Comparison of ENCODE assay signal across 7 mouse cellular contexts in the genomic region with DNA sequence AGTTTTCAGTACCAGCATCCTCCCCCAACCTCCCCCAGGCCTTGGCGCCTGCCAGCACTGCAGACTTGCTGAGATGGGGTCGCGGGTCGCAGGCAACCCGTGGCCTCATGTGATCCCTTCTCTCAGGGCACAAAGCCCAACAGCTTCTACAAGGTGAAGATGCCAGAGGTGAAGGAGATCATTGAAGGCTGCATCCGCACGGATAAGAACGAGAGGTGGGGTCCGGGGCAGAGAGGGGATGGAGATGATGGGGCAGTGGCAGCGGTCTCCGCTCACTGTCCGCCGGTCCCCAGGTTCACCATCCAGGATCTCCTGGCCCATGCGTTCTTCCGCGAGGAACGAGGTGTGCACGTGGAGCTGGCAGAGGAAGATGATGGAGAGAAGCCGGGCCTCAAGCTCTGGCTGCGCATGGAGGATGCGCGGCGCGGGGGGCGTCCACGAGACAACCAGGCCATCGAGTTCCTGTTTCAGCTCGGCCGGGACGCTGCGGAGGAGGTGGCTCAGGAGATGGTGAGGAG. TPM values are rescaled to one million over a fixed set of nuclear protein-coding genes. Genes with fewer than 3 reads are reported as not detected.
DNase-seq lines count a peak whose midpoint lies in the region; ATAC-seq and TF ChIP-seq lines count a peak whose summit lies in the region.

No protein-coding gene starts in this region.

- no peak overlapping the region; the same call in 1 of the 2 replicates for H3K27ac ChIP-seq in midbrain, embryonic 10.5 days (replicated peaks)

- peaks cover 60% of the 10 kb centered on the region for H3K4me1 ChIP-seq in E14TG2a.4 (replicated peaks; ENCODE audit: low read depth, low read length)
- peaks cover 69% of the 10 kb centered on the region for H3K4me1 ChIP-seq in midbrain, embryonic 10.5 days

- no peaks in the 10 kb centered on the region for H3K9me3 ChIP-seq in E14TG2a.4 (ENCODE audit: low read length)
- no peaks in the 10 kb centered on the region for H3K9me3 ChIP-seq in midbrain, embryonic 10.5 days (replicated peaks)

- DNase-seq in B cell, adult 2 months, result peak; percentile 34 to 35
- peak; percentile 55 for DNase-seq in midbrain, embryonic 10.5 days (ENCODE audit: low spot score)
- DNase-seq in layer of hippocampus, adult 11-12 months (ENCODE audit: low spot score), result no peak
- no peak for DNase-seq in frontal cortex, adult 2 months (ENCODE audit: extremely low spot score in 1 of 2, low spot score in 1 of 2)

- no peak for TF ChIP-seq CTCF in E14TG2a.4 (conservative IDR thresholded peaks at IDR 0.05; ENCODE audit: low read length)

- H3K4me3 ChIP-seq in E14TG2a.4 (replicated peaks; ENCODE audit: low read length), result peak overlapping the region; percentile 71
- H3K4me3 ChIP-seq in midbrain, embryonic 10.5 days, result peak overlapping the region; percentile 54

- peaks cover 74% of the 10 kb centered on the region for H3K27me3 ChIP-seq in E14TG2a.4 (ENCODE audit: insufficient read depth, low read length)
- peaks cover 85% of the 10 kb centered on the region for H3K27me3 ChIP-seq in midbrain, embryonic 10.5 days (ENCODE audit: low read depth, poor library complexity, severe bottlenecking)

- under 1% methylated on average over 31 of the region's 31 CpGs for whole genome bisulfite sequencing in midbrain, embryonic 10.5 days

- ATAC-seq in granulocyte monocyte progenitor cell, adult 5-6 weeks (replicated peaks; ENCODE audit: poor library complexity, severe bottlenecking), result peak; percentile 59
- ATAC-seq in erythroid progenitor cell, adult 5-6 weeks (replicated peaks; ENCODE audit: low FRiP score, poor library complexity, severe bottlenecking), result no peak

- H3K36me3 ChIP-seq in E14TG2a.4 (ENCODE audit: insufficient read depth, low read length), result no peaks in the 10 kb centered on the region
- H3K36me3 ChIP-seq in midbrain, embryonic 10.5 days, result no peaks in the 10 kb centered on the region

RNA-seq across cellular contexts. Expression of a gene that starts 4.6 kb away (rescaled TPM):
- total RNA-seq in granulocyte monocyte progenitor cell, adult 5-6 weeks (2014; fragmentation: Nextera tagmentation), result not detected in 2 replicates
- total RNA-seq in granulocyte monocyte progenitor cell, adult 5-6 weeks (2017), result 2.6 TPM in 1 of 2 replicates, not detected in the other
- polyA plus RNA-seq in midbrain, embryonic 10.5 days (2016; fragmentation: Nextera tagmentation; extraction: Ambion mirVana), result 5.4 and 8.0 TPM in 2 replicates
- 0.72 and 5.9 TPM in 2 replicates for total RNA-seq in erythroid progenitor cell, adult 5-6 weeks (2015; ENCODE audit: low replicate concordance)
- total RNA-seq in erythroid progenitor cell, adult 5-6 weeks (2017; ENCODE audit: low replicate concordance), result 2.8 and 3.1 TPM in 2 replicates
- polyA plus RNA-seq in frontal cortex, adult 2 months (2012; rRNA removed), result 10.8 and 12.5 TPM in 2 replicates

RNA-seq across cellular contexts. Expression of a gene that starts 11.5 kb away (rescaled TPM):
- total RNA-seq in granulocyte monocyte progenitor cell, adult 5-6 weeks (2014; fragmentation: Nextera tagmentation), result 176 and 203 TPM in 2 replicates
- total RNA-seq in granulocyte monocyte progenitor cell, adult 5-6 weeks (2017), result 76.7 and 80.4 TPM in 2 replicates
- 137 and 143 TPM in 2 replicates for polyA plus RNA-seq in midbrain, embryonic 10.5 days (2016; fragmentation: Nextera tagmentation; extraction: Ambion mirVana)
- total RNA-seq in erythroid progenitor cell, adult 5-6 weeks (2015; ENCODE audit: low replicate concordance), result 133 and 142 TPM in 2 replicates
- total RNA-seq in erythroid progenitor cell, adult 5-6 weeks (2017; ENCODE audit: low replicate concordance), result 27.3 and 31.7 TPM in 2 replicates
- polyA plus RNA-seq in frontal cortex, adult 2 months (2012; rRNA removed), result 63.8 TPM in 2 replicates

RNA-seq across cellular contexts. Expression of a gene that starts 13.8 kb away (rescaled TPM):
- not detected in 2 replicates for total RNA-seq in granulocyte monocyte progenitor cell, adult 5-6 weeks (2014; fragmentation: Nextera tagmentation)
- total RNA-seq in granulocyte monocyte progenitor cell, adult 5-6 weeks (2017), result 0.72 and 3.3 TPM in 2 replicates
- 1.6 and 1.8 TPM in 2 replicates for polyA plus RNA-seq in midbrain, embryonic 10.5 days (2016; fragmentation: Nextera tagmentation; extraction: Ambion mirVana)
- 5.8 and 10.1 TPM in 2 replicates for total RNA-seq in erythroid progenitor cell, adult 5-6 weeks (2015; ENCODE audit: low replicate concordance)
- 11.1 and 11.6 TPM in 2 replicates for total RNA-seq in erythroid progenitor cell, adult 5-6 weeks (2017; ENCODE audit: low replicate concordance)
- polyA plus RNA-seq in frontal cortex, adult 2 months (2012; rRNA removed), result 0.71 and 0.84 TPM in 2 replicates

RNA-seq across cellular contexts. Expression of a gene that starts 13.9 kb away (rescaled TPM):
- total RNA-seq in granulocyte monocyte progenitor cell, adult 5-6 weeks (2014; fragmentation: Nextera tagmentation), result 53.2 and 61.3 TPM in 2 replicates
- 32.3 and 35.5 TPM in 2 replicates for total RNA-seq in granulocyte monocyte progenitor cell, adult 5-6 weeks (2017)
- 223 and 228 TPM in 2 replicates for polyA plus RNA-seq in midbrain, embryonic 10.5 days (2016; fragmentation: Nextera tagmentation; extraction: Ambion mirVana)
- total RNA-seq in erythroid progenitor cell, adult 5-6 weeks (2015; ENCODE audit: low replicate concordance), result 19.8 and 33.1 TPM in 2 replicates
- total RNA-seq in erythroid progenitor cell, adult 5-6 weeks (2017; ENCODE audit: low replicate concordance), result 5.3 and 16.2 TPM in 2 replicates
- polyA plus RNA-seq in frontal cortex, adult 2 months (2012; rRNA removed), result 147 and 151 TPM in 2 replicates

RNA-seq across cellular contexts. Expression of a gene that starts 19.2 kb away (rescaled TPM):
- total RNA-seq in granulocyte monocyte progenitor cell, adult 5-6 weeks (2014; fragmentation: Nextera tagmentation), result not detected in 2 replicates
- total RNA-seq in granulocyte monocyte progenitor cell, adult 5-6 weeks (2017), result 0.98 and 1.4 TPM in 2 replicates
- 64.7 and 71.5 TPM in 2 replicates for polyA plus RNA-seq in midbrain, embryonic 10.5 days (2016; fragmentation: Nextera tagmentation; extraction: Ambion mirVana)
- not detected in 2 replicates for total RNA-seq in erythroid progenitor cell, adult 5-6 weeks (2015; ENCODE audit: low replicate concordance)
- not detected in 2 replicates for total RNA-seq in erythroid progenitor cell, adult 5-6 weeks (2017; ENCODE audit: low replicate concordance)
- 65.6 and 82.1 TPM in 2 replicates for polyA plus RNA-seq in frontal cortex, adult 2 months (2012; rRNA removed)

Comparison
In these comparisons a context has a peak if more than half of its experiments do, and no peak if none do; other contexts are left out.
1. DNase-seq: peak in B cell, adult 2 months (2 of 2) and midbrain, embryonic 10.5 days (single experiment); none in layer of hippocampus, adult 11-12 months (single experiment) and frontal cortex, adult 2 months (0 of 2).